Mouse (Mus musculus) midbrain, embryonic 16.5 days (tissue): ENCODE results near the gene Abca16. TPM values are rescaled to one million over a fixed set of nuclear protein-coding genes. Genes with fewer than 3 reads are reported as not detected.

Experiments used
- ATAC-seq: fragments of 200-750 bp; cut with Nextera tagmentation; 2 replicates; pipeline ENCODE4 v1.8.0; 2017; ENCODE audit warnings: moderate TSS enrichment
- H3K27ac ChIP-seq: fragments of 300-500 bp; sonication (generic); 2 replicates; pipeline ENCODE4 v1.5.1; 2014; ENCODE audit warnings: mild to moderate bottlenecking, low read length, mixed read lengths
- H3K27me3 ChIP-seq: fragments of 300-500 bp; sonication (generic); 2 replicates; pipeline ENCODE4 v1.6.1; 2014; ENCODE audit warnings: low read depth, low read length, mixed read lengths; ENCODE audit not compliant: control insufficient read depth, insufficient read depth
- H3K36me3 ChIP-seq: fragments of 300-500 bp; sonication (generic); 2 replicates; pipeline ENCODE4 v1.6.1; 2014; ENCODE audit warnings: mild to moderate bottlenecking, low read length, moderate library complexity, mixed read lengths; ENCODE audit not compliant: control insufficient read depth, insufficient read depth
- H3K4me1 ChIP-seq: fragments of 300-500 bp; sonication (generic); 2 replicates; pipeline ENCODE4 v1.6.1; 2014; ENCODE audit warnings: mild to moderate bottlenecking, low read length, mixed read lengths; ENCODE audit not compliant: control insufficient read depth, insufficient read depth
- H3K4me2 ChIP-seq: fragments of 300-500 bp; sonication (generic); 2 replicates; pipeline ENCODE4 v1.6.1; 2014; ENCODE audit warnings: mild to moderate bottlenecking, low read length, mixed read lengths
- H3K4me3 ChIP-seq: fragments of 300-500 bp; sonication (generic); 2 replicates; pipeline ENCODE4 v1.5.1; 2014; ENCODE audit warnings: low read depth, mild to moderate bottlenecking, low read length, moderate library complexity, mixed read lengths
- H3K9ac ChIP-seq: fragments of 300-500 bp; sonication (generic); 2 replicates; pipeline ENCODE4 v1.6.1; 2014; ENCODE audit warnings: low read depth, low read length, mixed read lengths
- H3K9me3 ChIP-seq: fragments of 300-500 bp; sonication (generic); replicated peaks from 2 replicates; pipeline ENCODE4 v1.6.1; 2014; ENCODE audit warnings: mild to moderate bottlenecking, low read length, mixed read lengths; ENCODE audit not compliant: control insufficient read depth, poor library complexity, severe bottlenecking
- WGBS: fragments of 180-500 bp; shearing (Covaris S2); extraction: QIAGEN DNeasy Blood & Tissue Kit; methylation state at CpG from one replicate; pipeline ENCODE4 v1.1.7; 2014; 5-methylcytosine and 5-hydroxymethylcytosine counted together
- polyA plus RNA-seq: library from polyadenylated mRNA; unstranded; fragments of >200 nt; fragmentation: Nextera tagmentation; extraction: Ambion mirVana; gene quantifications from 2 replicates; pipeline ENCODE4 v1.2.1, GENCODE M21; 2015

Gene Abca16
- polyA plus RNA-seq = not detected in 2 replicates

DNA sequence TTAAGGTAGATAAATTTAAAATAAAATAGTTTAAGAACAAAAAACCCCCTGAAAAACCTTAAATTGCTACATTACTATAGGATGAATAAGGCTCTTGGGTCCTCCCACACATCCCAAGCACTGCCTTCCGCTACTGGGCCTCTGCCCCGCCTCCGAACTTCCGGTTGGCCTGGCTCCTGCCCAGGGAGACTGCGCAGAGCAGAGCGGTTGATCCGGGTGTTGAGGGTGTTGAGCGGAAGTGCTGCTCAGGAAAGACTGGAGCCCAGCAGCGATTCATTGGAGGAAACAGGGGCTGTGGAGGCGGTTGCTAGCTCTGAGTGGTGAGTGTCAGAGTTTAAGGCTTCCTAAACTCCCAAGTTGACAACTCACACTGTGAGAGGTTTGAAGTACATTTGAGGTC is at the start of gene Abca16:
TSS of gene Abca16 (plus strand) at position 201 of the 400 bp plus-strand sequence.
- no peak within 1 kb of the TSS for H3K4me3 ChIP-seq
- H3K4me2 ChIP-seq = no peak within 1 kb of the TSS
- no peak within 1 kb of the TSS for H3K27ac ChIP-seq
- no peak for ATAC-seq
- H3K9me3 ChIP-seq = no peaks in the 10 kb centered on the region
- WGBS = 81% methylated on average over 10 of the region's 10 CpGs
- no peaks in the 10 kb centered on the region for H3K36me3 ChIP-seq
- H3K4me1 ChIP-seq = no peaks in the 10 kb centered on the region
- H3K27me3 ChIP-seq = no peaks in the 10 kb centered on the region
- H3K9ac ChIP-seq = no peak within 1 kb of the TSS

- Histone ChIP-seq H3K9me3 (no peaks in the 10 kb centered on the region), H3K4me3 (no peak overlapping the region), H3K9ac (no peak overlapping the region), H3K27ac (no peak overlapping the region), H3K4me1 (no peaks in the 10 kb centered on the region), H3K27me3 (no peaks in the 10 kb centered on the region), H3K4me2 (no peak overlapping the region), H3K36me3 (no peaks in the 10 kb centered on the region)
- 34% methylated on average over 13 of the region's 13 CpGs for WGBS
- ATAC-seq = no peak
Observed at GRCm38 (mm10) chr7:120361159-120361558, 48.3 kb upstream of the Abca16 start.

GRCm38 (mm10) chr7:120412391-120412790 is 2.9 kb downstream of the Abca16 start:
- H3K9me3 ChIP-seq = no peaks in the 10 kb centered on the region
- no peaks in the 10 kb centered on the region for H3K36me3 ChIP-seq
- H3K4me2 ChIP-seq = no peak overlapping the region
- H3K4me3 ChIP-seq = no peak overlapping the region
- no peak for ATAC-seq
- no peaks in the 10 kb centered on the region for H3K4me1 ChIP-seq
- WGBS = 95% methylated on average over 1 of the region's 1 CpGs
- no peak overlapping the region for H3K27ac ChIP-seq
- H3K27me3 ChIP-seq = no peaks in the 10 kb centered on the region
- no peak overlapping the region for H3K9ac ChIP-seq

DNA sequence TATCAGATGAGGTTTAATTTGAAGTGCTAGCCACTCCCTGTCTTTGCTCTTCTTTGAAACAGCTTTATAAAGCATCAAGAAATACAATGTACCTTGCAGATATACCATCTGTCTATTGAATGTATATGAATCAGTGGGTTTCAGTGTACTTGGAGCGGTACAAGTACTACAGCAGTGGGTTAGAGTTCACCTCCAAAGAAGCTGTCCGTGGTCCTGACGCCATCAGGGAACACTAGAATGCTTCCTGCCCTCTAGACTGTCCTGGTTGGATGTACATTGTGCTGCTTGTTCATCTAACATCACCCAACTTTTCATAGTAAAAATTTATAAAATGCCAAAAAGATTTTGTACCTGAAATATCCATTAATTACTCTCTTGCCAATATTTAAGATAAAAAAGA is 17.2 kb downstream of the Abca16 start:
- H3K9ac ChIP-seq = no peak overlapping the region
- no peak overlapping the region for H3K4me3 ChIP-seq
- no peaks in the 10 kb centered on the region for H3K36me3 ChIP-seq
- no peaks in the 10 kb centered on the region for H3K4me1 ChIP-seq
- H3K4me2 ChIP-seq = no peak overlapping the region
- H3K27ac ChIP-seq = no peak overlapping the region
- WGBS = 29% methylated on average over 3 of the region's 3 CpGs
- H3K27me3 ChIP-seq = no peaks in the 10 kb centered on the region
- no peak for ATAC-seq
- no peaks in the 10 kb centered on the region for H3K9me3 ChIP-seq

GRCm38 (mm10) chr7:120431464-120431863 is 22.0 kb downstream of the Abca16 start:
- Histone ChIP-seq H3K4me2 (no peak overlapping the region), H3K27ac (no peak overlapping the region), H3K4me1 (no peaks in the 10 kb centered on the region), H3K27me3 (no peaks in the 10 kb centered on the region), H3K36me3 (no peaks in the 10 kb centered on the region), H3K9ac (no peak overlapping the region), H3K9me3 (no peaks in the 10 kb centered on the region), H3K4me3 (no peak overlapping the region)
- no peak for ATAC-seq

GRCm38 (mm10) chr7:120503891-120504662 is 94.6 kb downstream of the Abca16 start:
- H3K9ac ChIP-seq = peak overlapping the region; percentile 72
- H3K4me2 ChIP-seq = peak overlapping the region; percentile 86
- H3K4me1 ChIP-seq = no peaks in the 10 kb centered on the region
- no peaks in the 10 kb centered on the region for H3K9me3 ChIP-seq
- 11% methylated on average over 15 of the region's 31 CpGs for whole genome bisulfite sequencing
- peak; percentile 28 for ATAC-seq
- no peaks in the 10 kb centered on the region for H3K27me3 ChIP-seq
- H3K27ac ChIP-seq = no peak overlapping the region
- H3K36me3 ChIP-seq = no peaks in the 10 kb centered on the region
- H3K4me3 ChIP-seq = peak overlapping the region; percentile 46

DNA sequence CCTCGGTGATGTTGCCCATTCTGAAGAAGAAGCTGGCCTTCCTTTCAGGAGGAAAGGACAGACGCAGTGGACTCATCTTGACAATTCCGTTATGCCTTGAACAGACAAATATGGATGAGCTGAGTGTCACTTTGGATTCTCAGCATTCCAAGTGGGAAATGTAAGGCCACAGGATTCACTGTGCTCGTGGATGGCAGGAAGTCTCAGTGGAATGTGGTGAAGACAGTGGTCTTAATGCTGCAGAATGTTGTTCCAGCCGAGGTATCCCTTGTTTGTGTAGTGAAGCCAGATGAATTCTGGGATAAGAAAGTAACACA is 95.2 kb downstream of the Abca16 start:
- Histone ChIP-seq H3K4me1 (no peaks in the 10 kb centered on the region), H3K9me3 (no peaks in the 10 kb centered on the region), H3K27me3 (no peaks in the 10 kb centered on the region), H3K4me3 (peak overlapping the region; percentile 46), H3K4me2 (peak overlapping the region; percentile 86), H3K9ac (peak overlapping the region; percentile 72), H3K36me3 (no peaks in the 10 kb centered on the region), H3K27ac (no peak overlapping the region)
- WGBS = 14% methylated on average over 5 of the region's 5 CpGs
- no peak for ATAC-seq

DNA sequence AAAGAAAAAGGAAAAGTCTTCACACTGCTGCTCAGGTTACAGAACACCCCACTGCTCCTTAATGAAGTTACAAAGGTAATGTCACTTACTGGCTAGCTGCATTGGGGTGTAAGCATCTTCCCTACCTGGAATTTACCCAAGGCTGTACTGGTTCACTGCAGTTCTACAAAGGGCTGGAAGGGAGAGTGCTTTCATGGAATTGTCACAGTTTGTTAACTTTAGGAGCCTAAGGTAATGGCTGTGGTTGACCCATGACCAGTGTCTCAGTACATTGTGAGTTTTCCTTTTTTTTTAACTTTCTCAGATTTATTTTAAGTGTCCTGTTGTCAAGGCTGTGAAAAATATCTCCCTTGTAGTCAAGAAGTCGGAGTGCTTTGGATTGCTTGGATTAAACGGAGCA is 125.4 kb downstream of the Abca16 start:
- Histone ChIP-seq H3K4me3 (no peak overlapping the region), H3K4me2 (no peak overlapping the region), H3K4me1 (no peaks in the 10 kb centered on the region), H3K27me3 (no peaks in the 10 kb centered on the region), H3K36me3 (no peaks in the 10 kb centered on the region), H3K27ac (no peak overlapping the region), H3K9ac (no peak overlapping the region), H3K9me3 (no peaks in the 10 kb centered on the region)
- ATAC-seq = no peak
- WGBS = 74% methylated on average over 2 of the region's 2 CpGs

DNA sequence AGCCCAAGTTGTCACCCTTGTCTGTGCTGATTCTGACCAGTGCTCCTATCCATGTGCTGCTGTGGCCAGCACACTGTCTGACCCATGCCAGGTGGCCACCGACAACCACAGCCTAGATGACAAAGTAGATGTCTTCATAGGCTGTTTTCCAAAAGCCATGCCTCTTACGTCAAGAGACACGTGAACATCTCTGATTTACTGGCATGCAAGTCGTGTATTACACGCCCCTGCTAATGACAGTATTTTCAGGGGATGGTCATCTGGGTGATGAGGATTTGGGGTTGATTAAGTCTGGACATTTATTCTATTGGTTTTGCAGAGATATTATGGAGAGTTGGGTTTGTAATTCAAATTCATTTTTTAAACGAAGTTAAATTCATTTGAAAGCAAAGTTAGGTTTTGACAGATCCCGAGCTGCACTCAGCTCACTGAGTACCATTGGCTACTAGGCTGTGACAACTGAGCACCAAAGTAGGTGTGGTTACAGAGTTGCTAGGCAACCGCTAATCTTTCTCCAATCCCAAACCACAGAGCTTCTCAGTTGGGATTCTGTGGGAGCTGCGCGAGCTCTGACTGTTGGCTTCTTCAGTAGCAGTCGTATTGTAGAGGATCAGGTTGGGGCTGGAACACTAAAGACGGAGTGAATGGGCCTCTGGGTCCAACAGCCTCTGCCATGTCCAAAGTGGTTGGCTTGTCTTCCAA is 143.2 kb downstream of the Abca16 start:
- peak overlapping the region; percentile 41 for H3K4me3 ChIP-seq
- WGBS = 33% methylated on average over 12 of the region's 12 CpGs
- peak; percentile 99 for ATAC-seq
- peak overlapping the region; percentile 69 for H3K27ac ChIP-seq
- no peaks in the 10 kb centered on the region for H3K4me1 ChIP-seq
- no peaks in the 10 kb centered on the region for H3K27me3 ChIP-seq
- H3K36me3 ChIP-seq = no peaks in the 10 kb centered on the region
- no peaks in the 10 kb centered on the region for H3K9me3 ChIP-seq
- H3K4me2 ChIP-seq = peak overlapping the region; percentile 65
- H3K9ac ChIP-seq = peak overlapping the region; percentile 51; the same call in 1 of the 2 replicates
